Mouse (Mus musculus) hindbrain, embryonic 12.5 days (tissue): ENCODE measurements at regions not wholly inside any gene's neighbourhood (a gene's known extent, or its start where the extent isn't known, plus 50 kb on each side); places are given as distances from the start of the nearest gene placed in this dataset.
A peak's percentile ranks its signal among the peaks of the same experiment; 100 is the strongest.

Source experiments
- ATAC-seq: fragments of 200-750 bp; cut with Nextera tagmentation; 2 replicates; pipeline ENCODE4 v1.8.0; 2017; ENCODE audit warnings: moderate TSS enrichment; ENCODE audit not compliant: low FRiP score
- H3K27ac ChIP-seq: fragments of 300-500 bp; sonication (generic); 2 replicates; pipeline ENCODE4 v1.5.1; 2016; ENCODE audit warnings: mild to moderate bottlenecking
- H3K27me3 ChIP-seq: fragments of 300-500 bp; sonication (generic); 2 replicates; pipeline ENCODE4 v1.6.1; 2016; ENCODE audit warnings: mild to moderate bottlenecking
- H3K36me3 ChIP-seq: fragments of 300-500 bp; sonication (generic); 2 replicates; pipeline ENCODE4 v1.6.1; 2016; ENCODE audit warnings: mild to moderate bottlenecking
- H3K4me1 ChIP-seq: fragments of 300-500 bp; sonication (generic); 2 replicates; pipeline ENCODE4 v1.6.1; 2016
- H3K4me2 ChIP-seq: fragments of 300-500 bp; sonication (generic); replicated peaks from 2 replicates; pipeline ENCODE4 v1.6.1; 2016; ENCODE audit warnings: mild to moderate bottlenecking
- H3K4me3 ChIP-seq: fragments of 300-500 bp; sonication (generic); 2 replicates; pipeline ENCODE4 v1.5.1; 2016; ENCODE audit warnings: mild to moderate bottlenecking
- H3K9ac ChIP-seq: fragments of 300-500 bp; sonication (generic); 2 replicates; pipeline ENCODE4 v1.6.1; 2016; ENCODE audit warnings: mild to moderate bottlenecking, moderate library complexity
- H3K9me3 ChIP-seq: fragments of 300-500 bp; sonication (generic); replicated peaks from 2 replicates; pipeline ENCODE4 v1.6.1; 2016; ENCODE audit warnings: mild to moderate bottlenecking
- WGBS: fragments of 180-500 bp; shearing (Covaris S2); methylation state at CpG from one replicate; pipeline ENCODE4 v1.1.7; 2016; 5-methylcytosine and 5-hydroxymethylcytosine counted together

GRCm38 (mm10) chr13:46222031-46222430 lies 51.5 kb upstream of the Stmnd1 start:
- Histone ChIP-seq H3K4me1 (peaks cover 15% of the 10 kb centered on the region), H3K9ac (no peak overlapping the region), H3K27me3 (no peaks in the 10 kb centered on the region), H3K4me3 (no peak overlapping the region), H3K4me2 (no peak overlapping the region), H3K36me3 (no peaks in the 10 kb centered on the region), H3K9me3 (no peaks in the 10 kb centered on the region), H3K27ac (no peak overlapping the region)
- ATAC-seq, result no peak
- 79% methylated on average over 7 of the region's 7 CpGs for WGBS

- WGBS, result 68% methylated on average over 20 of the region's 20 CpGs
- Histone ChIP-seq H3K27ac (peak overlapping the region; percentile 55), H3K4me2 (peak overlapping the region; percentile 15; the same call in 1 of the 2 replicates), H3K27me3 (no peaks in the 10 kb centered on the region), H3K36me3 (no peaks in the 10 kb centered on the region), H3K9me3 (no peaks in the 10 kb centered on the region), H3K4me3 (no peak overlapping the region), H3K4me1 (peaks cover 18% of the 10 kb centered on the region), H3K9ac (no peak overlapping the region)
- ATAC-seq, result peak; percentile 69
Observed at GRCm38 (mm10) chr13:46218101-46218701, 55.3 kb upstream of the Stmnd1 start.

GRCm38 (mm10) chr13:46216954-46217838 lies 56.3 kb upstream of the Stmnd1 start:
- Histone ChIP-seq H3K4me3 (no peak overlapping the region), H3K9me3 (no peaks in the 10 kb centered on the region), H3K4me1 (peaks cover 18% of the 10 kb centered on the region), H3K27ac (peak overlapping the region; percentile 17; the same call in 1 of the 2 replicates), H3K27me3 (no peaks in the 10 kb centered on the region), H3K9ac (no peak overlapping the region), H3K36me3 (no peaks in the 10 kb centered on the region), H3K4me2 (0 out of 2 replicates have a peak overlapping the region, but pooled peaks have one; percentile 15)
- no peak for ATAC-seq
- WGBS, result 69% methylated on average over 9 of the region's 9 CpGs

- Histone ChIP-seq H3K9me3 (no peaks in the 10 kb centered on the region), H3K9ac (no peak overlapping the region), H3K27me3 (no peaks in the 10 kb centered on the region), H3K4me1 (peaks cover 11% of the 10 kb centered on the region), H3K4me2 (no peak overlapping the region), H3K4me3 (no peak overlapping the region), H3K36me3 (no peaks in the 10 kb centered on the region), H3K27ac (no peak overlapping the region)
- 92% methylated on average over 3 of the region's 3 CpGs for WGBS
- ATAC-seq, result no peak
Observed at GRCm38 (mm10) chr13:46203551-46203950, 70.0 kb upstream of the Stmnd1 start.

GRCm38 (mm10) chr13:46202586-46202985 lies 70.9 kb upstream of the Stmnd1 start:
- Histone ChIP-seq H3K9me3 (no peaks in the 10 kb centered on the region), H3K4me3 (no peak overlapping the region), H3K9ac (no peak overlapping the region), H3K4me2 (no peak overlapping the region), H3K27me3 (no peaks in the 10 kb centered on the region), H3K4me1 (peaks cover 11% of the 10 kb centered on the region), H3K27ac (no peak overlapping the region), H3K36me3 (no peaks in the 10 kb centered on the region)
- WGBS, result 85% methylated on average over 6 of the region's 6 CpGs
- ATAC-seq, result no peak

GRCm38 (mm10) chr13:46201029-46201599 lies 72.4 kb upstream of the Stmnd1 start:
- no peak for ATAC-seq
- Histone ChIP-seq H3K9ac (no peak overlapping the region), H3K36me3 (no peaks in the 10 kb centered on the region), H3K27me3 (no peaks in the 10 kb centered on the region), H3K4me3 (no peak overlapping the region), H3K4me2 (no peak overlapping the region), H3K27ac (no peak overlapping the region), H3K4me1 (peaks cover 11% of the 10 kb centered on the region), H3K9me3 (no peaks in the 10 kb centered on the region)
- 58% methylated on average over 14 of the region's 14 CpGs for WGBS

GRCm38 (mm10) chr13:46193131-46193530 lies 80.4 kb upstream of the Stmnd1 start:
- WGBS, result 84% methylated on average over 1 of the region's 1 CpGs
- no peak for ATAC-seq
- 0 out of 2 replicates have a peak, but pooled peaks cover 3% of the 10 kb centered on the region for H3K4me1 ChIP-seq
- no peak overlapping the region for H3K4me3 ChIP-seq
- no peak overlapping the region for H3K4me2 ChIP-seq
- H3K9ac ChIP-seq, result no peak overlapping the region
- no peaks in the 10 kb centered on the region for H3K9me3 ChIP-seq
- no peak overlapping the region for H3K27ac ChIP-seq
- H3K27me3 ChIP-seq, result no peaks in the 10 kb centered on the region
- no peaks in the 10 kb centered on the region for H3K36me3 ChIP-seq

- H3K27ac ChIP-seq, result no peak overlapping the region
- H3K4me3 ChIP-seq, result no peak overlapping the region
- no peak overlapping the region for H3K9ac ChIP-seq
- no peak for ATAC-seq
- no peaks in the 10 kb centered on the region for H3K36me3 ChIP-seq
- no peaks in the 10 kb centered on the region for H3K9me3 ChIP-seq
- WGBS, result 75% methylated on average over 2 of the region's 2 CpGs
- no peaks in the 10 kb centered on the region for H3K27me3 ChIP-seq
- H3K4me2 ChIP-seq, result no peak overlapping the region
- 0 out of 2 replicates have a peak, but pooled peaks cover 3% of the 10 kb centered on the region for H3K4me1 ChIP-seq
Observed at GRCm38 (mm10) chr13:46189726-46190125, 83.8 kb upstream of the Stmnd1 start.

DNA sequence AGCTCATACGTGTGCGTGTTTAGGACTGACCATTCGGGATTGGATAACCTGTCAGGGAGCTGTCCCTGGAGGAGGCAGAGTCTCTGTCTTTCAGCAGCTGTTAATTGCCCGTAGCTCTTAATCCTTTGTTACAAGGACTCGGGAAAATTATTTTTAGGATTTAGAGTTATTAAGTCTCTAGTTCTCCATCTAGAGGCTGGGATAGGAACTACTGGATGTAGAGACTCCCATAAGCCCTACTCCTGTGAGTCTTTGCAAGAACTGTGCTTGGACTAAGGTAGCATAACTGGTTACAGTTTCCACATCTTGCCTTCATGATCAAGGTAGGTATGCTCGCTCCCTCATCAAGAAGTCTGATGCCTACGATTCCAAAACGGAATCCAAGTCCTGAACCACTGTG lies 90.7 kb upstream of the Stmnd1 start:
- 80% methylated on average over 8 of the region's 8 CpGs for WGBS
- Histone ChIP-seq H3K27ac (no peak overlapping the region), H3K9me3 (no peaks in the 10 kb centered on the region), H3K4me2 (no peak overlapping the region), H3K4me1 (peaks cover 16% of the 10 kb centered on the region), H3K36me3 (no peaks in the 10 kb centered on the region), H3K27me3 (no peaks in the 10 kb centered on the region), H3K4me3 (no peak overlapping the region), H3K9ac (no peak overlapping the region)
- no peak for ATAC-seq

- no peaks in the 10 kb centered on the region for H3K9me3 ChIP-seq
- H3K4me3 ChIP-seq, result no peak overlapping the region
- no peaks in the 10 kb centered on the region for H3K27me3 ChIP-seq
- WGBS, result 20% methylated on average over 12 of the region's 12 CpGs
- H3K4me1 ChIP-seq, result peaks cover 16% of the 10 kb centered on the region
- 0 out of 2 replicates have a peak overlapping the region, but pooled peaks have one; percentile 35 for H3K27ac ChIP-seq
- H3K9ac ChIP-seq, result no peak overlapping the region
- 0 out of 2 replicates have a peak, but pooled peaks have one; percentile 35 for ATAC-seq
- H3K36me3 ChIP-seq, result no peaks in the 10 kb centered on the region
- H3K4me2 ChIP-seq, result peak overlapping the region; percentile 42
Observed at GRCm38 (mm10) chr13:46180606-46181133, 92.9 kb upstream of the Stmnd1 start.

GRCm38 (mm10) chr13:46179916-46180315 lies 93.6 kb upstream of the Stmnd1 start:
- 85% methylated on average over 3 of the region's 3 CpGs for WGBS

DNA sequence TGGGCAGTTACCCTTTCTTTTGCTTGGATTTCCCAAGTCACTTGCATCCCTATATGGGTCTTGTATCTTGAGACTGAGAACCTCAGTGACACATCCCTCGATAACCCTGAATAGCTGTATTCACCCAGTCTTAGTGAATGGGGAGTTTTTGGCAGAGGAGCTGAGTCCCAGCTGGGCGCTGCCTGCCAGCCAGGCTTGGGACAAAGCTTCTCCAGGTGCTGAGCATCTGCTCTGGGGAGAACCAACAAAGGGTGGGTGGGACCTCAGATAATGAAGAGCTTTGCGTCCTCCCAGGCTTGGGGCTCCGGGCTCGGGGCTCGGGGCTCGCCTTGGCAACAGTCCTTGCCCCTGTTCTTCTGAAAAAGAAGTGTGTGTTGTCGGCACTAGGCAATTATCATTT lies 100.4 kb upstream of the Stmnd1 start:
- Histone ChIP-seq H3K4me3 (no peak overlapping the region), H3K9me3 (no peaks in the 10 kb centered on the region), H3K9ac (no peak overlapping the region), H3K27ac (no peak overlapping the region), H3K4me2 (no peak overlapping the region), H3K4me1 (peaks cover 14% of the 10 kb centered on the region), H3K36me3 (no peaks in the 10 kb centered on the region), H3K27me3 (no peaks in the 10 kb centered on the region; the same call in 1 of the 2 replicates)
- 20% methylated on average over 8 of the region's 8 CpGs for WGBS
- ATAC-seq, result peak; percentile 63

More at GRCm38 (mm10) chr13:46179916-46180315, 93.6 kb upstream of the Stmnd1 start:
- Histone ChIP-seq H3K4me2 (no peak overlapping the region), H3K9me3 (no peaks in the 10 kb centered on the region), H3K27me3 (no peaks in the 10 kb centered on the region), H3K36me3 (no peaks in the 10 kb centered on the region), H3K4me3 (no peak overlapping the region), H3K9ac (no peak overlapping the region), H3K27ac (no peak overlapping the region), H3K4me1 (peaks cover 16% of the 10 kb centered on the region)
- no peak for ATAC-seq
